Mouse (Mus musculus): ENCODE data around the gene 2310034G01Rik. TPM values are rescaled to one million over a fixed set of nuclear protein-coding genes. Genes with fewer than 3 reads are reported as not detected.
A peak's percentile ranks its signal among the peaks of the same experiment; 100 is the strongest.

2310034G01Rik gene
- polyA plus RNA-seq, 1 experiment from 2014 or later: 3.6 TPM

DNA sequence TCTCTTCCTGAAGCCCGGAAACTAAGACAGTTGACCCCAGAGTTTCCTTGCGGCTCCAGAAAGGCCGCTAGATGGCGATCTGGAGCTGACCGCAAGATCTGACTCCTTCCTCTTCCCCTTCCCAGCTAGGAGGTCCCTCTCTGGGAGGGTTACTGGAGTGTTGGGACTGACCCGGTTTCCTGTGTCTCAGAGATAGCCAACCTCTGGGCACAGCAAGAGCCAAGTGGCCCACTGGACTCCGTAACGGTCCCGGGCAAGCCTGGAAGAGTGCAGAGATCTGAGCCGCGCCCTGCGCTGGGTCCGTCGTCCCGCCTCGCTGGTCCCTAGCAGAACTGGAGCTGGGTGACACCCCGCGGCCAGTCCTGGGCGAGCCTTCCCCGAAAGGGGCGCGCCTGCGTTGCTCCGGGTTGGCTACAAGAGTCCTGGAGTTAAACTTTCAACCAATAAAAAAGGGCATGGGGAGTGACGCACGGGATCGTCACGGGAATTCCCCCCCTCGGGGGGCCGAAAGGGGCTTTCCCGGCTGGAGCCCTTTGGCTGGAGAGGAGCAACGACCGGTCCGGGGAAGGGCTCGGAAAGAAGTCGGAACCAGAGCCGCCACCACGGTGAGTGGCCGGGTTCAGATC lies 45.8 kb downstream of the 2310034G01Rik start, which contains the start of gene Nfkb2:
Gene Nfkb2, plus strand, starts transcription at position 105 of the 626 bp plus-strand sequence.
- DNase-seq (ENCODE audit: low spot score): peak; percentile 95
- peaks cover 13% of the 10 kb centered on the region for H3K27me3 ChIP-seq (replicated peaks; ENCODE audit: control insufficient read depth, insufficient read depth, low read length)
- WGBS: under 1% methylated on average over 39 of the region's 39 CpGs
- no peaks in the 10 kb centered on the region for H3K9me3 ChIP-seq (ENCODE audit: control insufficient read depth, low read length)
- peaks cover 4% of the 10 kb centered on the region; the same call in 1 of the 2 replicates for H3K36me3 ChIP-seq (ENCODE audit: control insufficient read depth, insufficient read depth, low read length)
- peak within 1 kb of the TSS; percentile 72 for H3K4me3 ChIP-seq (ENCODE audit: low read depth, low read length)
- peak; percentile 92 for ATAC-seq (ENCODE audit: low read depth)
- H3K9ac ChIP-seq (ENCODE audit: low read depth, low read length): peak within 1 kb of the TSS; percentile 72
- peaks cover 7% of the 10 kb centered on the region for H3K4me1 ChIP-seq (ENCODE audit: control insufficient read depth, insufficient read depth, low read length)
- peak within 1 kb of the TSS; percentile 74 for H3K27ac ChIP-seq (replicated peaks; ENCODE audit: low read depth, low read length)
- peak within 1 kb of the TSS; percentile 96 for H3K4me2 ChIP-seq (ENCODE audit: low read depth, low read length)

DNA sequence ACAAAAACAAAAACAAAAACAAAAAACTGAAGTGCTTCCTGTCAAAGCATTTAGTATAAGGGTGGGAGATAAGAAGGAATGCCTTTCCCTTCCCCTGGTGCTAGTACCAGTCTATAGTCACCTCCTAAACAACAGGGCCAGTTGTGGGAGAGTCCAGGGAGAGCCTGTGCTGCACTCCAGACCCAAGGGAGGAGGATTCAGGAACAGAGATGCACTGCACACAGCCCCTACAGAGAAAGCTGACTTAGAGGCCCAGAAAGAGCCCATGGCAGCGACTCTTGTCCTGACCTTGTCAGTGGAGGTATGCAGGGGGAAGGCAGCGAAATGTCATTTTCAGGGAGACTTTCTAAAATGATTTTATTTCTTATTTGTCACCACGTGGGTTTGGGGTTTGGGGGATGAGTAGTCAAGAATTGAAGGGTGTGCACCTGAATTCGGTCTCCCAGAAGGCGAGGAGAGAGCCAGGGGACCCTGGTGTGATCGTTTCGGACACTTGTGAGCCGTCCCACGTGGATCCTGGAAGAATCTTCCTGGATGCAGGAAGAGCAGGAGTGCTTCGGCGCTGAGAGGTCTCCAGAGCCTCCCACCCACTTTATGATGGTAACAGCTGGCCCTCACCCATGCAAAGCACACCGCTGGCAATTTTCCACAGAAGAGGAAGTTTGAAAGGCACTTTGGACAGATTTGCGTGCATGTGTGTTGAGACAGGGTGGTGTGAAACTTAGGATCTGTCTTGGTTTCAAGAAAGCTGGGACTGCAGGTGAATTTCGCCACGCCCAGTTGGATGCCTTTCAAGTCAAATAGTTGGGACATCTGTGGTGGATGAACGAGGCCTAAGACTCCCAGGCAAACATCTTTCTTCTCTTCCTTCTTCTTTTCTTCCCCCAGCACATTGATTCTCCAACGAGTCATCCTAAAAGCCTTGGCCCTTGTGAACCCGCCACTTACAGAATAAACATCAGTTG lies 46.6 kb downstream of the 2310034G01Rik start:
- Histone ChIP-seq H3K27me3 (replicated peaks; ENCODE audit: control insufficient read depth, insufficient read depth, low read length) (peaks cover 9% of the 10 kb centered on the region), H3K27ac (replicated peaks; ENCODE audit: low read depth, low read length) (no peak overlapping the region), H3K4me1 (ENCODE audit: control insufficient read depth, insufficient read depth, low read length) (peaks cover 5% of the 10 kb centered on the region), H3K4me3 (ENCODE audit: low read depth, low read length) (peak overlapping the region; percentile 72), H3K9me3 (ENCODE audit: control insufficient read depth, low read length) (no peaks in the 10 kb centered on the region), H3K4me2 (ENCODE audit: low read depth, low read length) (peak overlapping the region; percentile 96), H3K36me3 (ENCODE audit: control insufficient read depth, insufficient read depth, low read length) (0 out of 2 replicates have a peak, but pooled peaks cover 2% of the 10 kb centered on the region), H3K9ac (ENCODE audit: low read depth, low read length) (peak overlapping the region; percentile 72)
- 54% methylated on average over 18 of the region's 18 CpGs for WGBS
- ATAC-seq (ENCODE audit: low read depth) (no peak), DNase-seq (ENCODE audit: low spot score) (no peak)

DNA sequence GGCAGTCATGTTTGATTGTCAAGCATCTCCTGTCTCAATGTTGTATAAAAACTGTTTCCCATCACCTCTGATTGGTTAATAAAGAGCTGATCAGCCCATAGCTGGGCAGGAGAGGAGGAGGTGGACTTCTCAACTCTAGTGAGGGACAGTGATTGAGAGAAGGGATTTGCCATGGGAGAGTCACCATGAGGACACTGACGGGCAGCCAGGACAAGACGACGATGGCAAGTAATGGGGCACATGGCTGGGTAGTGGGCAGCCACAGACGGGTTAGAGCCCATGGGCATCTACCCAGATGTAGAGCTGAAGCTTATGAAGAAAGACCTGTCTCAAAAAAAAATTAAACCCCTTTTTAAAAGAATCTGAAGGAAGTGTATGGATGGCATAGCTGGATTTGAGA lies 47.6 kb downstream of the 2310034G01Rik start:
- WGBS: 90% methylated on average over 4 of the region's 4 CpGs
- Histone ChIP-seq H3K9ac (ENCODE audit: low read depth, low read length) (no peak overlapping the region), H3K27me3 (replicated peaks; ENCODE audit: control insufficient read depth, insufficient read depth, low read length) (peaks cover under 1% of the 10 kb centered on the region; the same call in 1 of the 2 replicates), H3K9me3 (ENCODE audit: control insufficient read depth, low read length) (no peaks in the 10 kb centered on the region), H3K4me2 (ENCODE audit: low read depth, low read length) (no peak overlapping the region), H3K36me3 (ENCODE audit: control insufficient read depth, insufficient read depth, low read length) (no peaks in the 10 kb centered on the region), H3K4me1 (ENCODE audit: control insufficient read depth, insufficient read depth, low read length) (peaks cover 5% of the 10 kb centered on the region), H3K4me3 (ENCODE audit: low read depth, low read length) (no peak overlapping the region), H3K27ac (replicated peaks; ENCODE audit: low read depth, low read length) (no peak overlapping the region)
- no peak for DNase-seq (ENCODE audit: low spot score)
- ATAC-seq (ENCODE audit: low read depth): no peak

DNA sequence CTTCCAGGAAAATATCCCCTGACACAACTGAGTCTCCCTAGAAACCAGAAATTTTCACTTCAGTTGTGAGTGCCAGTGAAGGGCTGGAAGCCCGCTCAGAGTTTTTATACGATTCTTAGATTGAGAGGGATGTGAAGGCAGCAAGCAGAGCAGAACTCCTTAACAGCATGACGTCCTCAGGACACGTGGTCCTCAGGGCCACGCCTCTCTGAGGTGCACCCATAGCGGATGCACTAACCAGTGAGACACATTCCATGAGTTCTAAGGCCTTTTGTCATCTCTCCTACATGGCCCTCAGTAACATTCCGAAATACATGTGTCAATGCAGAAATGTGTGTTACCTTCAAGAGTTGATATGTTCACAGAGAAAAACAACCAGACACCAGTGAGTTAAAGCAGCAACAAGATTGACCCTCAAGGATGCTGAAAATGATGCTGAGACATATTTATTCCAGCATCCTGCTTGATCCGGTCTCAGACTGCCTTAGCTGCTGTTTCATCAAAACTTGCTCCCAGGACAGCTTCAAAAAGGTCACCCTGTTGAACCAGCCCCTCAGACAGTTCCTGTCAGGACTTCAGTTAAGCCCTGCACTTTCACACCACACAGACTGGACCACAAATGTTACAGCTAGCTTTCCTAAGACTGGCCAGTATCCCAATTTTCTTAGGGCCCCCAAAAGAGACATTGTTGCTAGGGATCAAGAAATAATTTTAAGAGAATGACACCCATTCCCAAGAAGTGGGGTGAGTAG lies 49.6 kb downstream of the 2310034G01Rik start:
- Histone ChIP-seq H3K36me3 (ENCODE audit: control insufficient read depth, insufficient read depth, low read length) (no peaks in the 10 kb centered on the region), H3K4me2 (ENCODE audit: low read depth, low read length) (no peak overlapping the region), H3K9ac (ENCODE audit: low read depth, low read length) (no peak overlapping the region), H3K27me3 (replicated peaks; ENCODE audit: control insufficient read depth, insufficient read depth, low read length) (no peaks in the 10 kb centered on the region), H3K9me3 (ENCODE audit: control insufficient read depth, low read length) (no peaks in the 10 kb centered on the region), H3K4me1 (ENCODE audit: control insufficient read depth, insufficient read depth, low read length) (no peaks in the 10 kb centered on the region), H3K27ac (replicated peaks; ENCODE audit: low read depth, low read length) (no peak overlapping the region), H3K4me3 (ENCODE audit: low read depth, low read length) (no peak overlapping the region)
- DNase-seq (ENCODE audit: low spot score): no peak
- no peak for ATAC-seq (ENCODE audit: low read depth)
- 39% methylated on average over 8 of the region's 8 CpGs for WGBS

MicroRNAs within 50 kb of the gene (microRNA counts, 519-probe panel; counts per million panel counts)
- 2,338 counts per million, percentile 41 among the panel's probes with 10 or more counts for microRNA mmu-miR-146b

Small RNAs within 50 kb of the gene (microRNA-seq; reads per million reads assigned to microRNA genes)
- gene Mir146b (ENCODE audit: borderline number of aligned reads): not detected

Other genes starting within 250 kb of the 2310034G01Rik start
- gene Elovl3, start 218.4 kb downstream of the 2310034G01Rik start, polyA plus RNA-seq (2014; fragmentation: Nextera tagmentation; extraction: Ambion mirVana): 1.1 and 1.4 TPM in 2 replicates
- 10.5 and 13.1 TPM in 2 replicates for gene Pitx3, start 202.0 kb downstream of the 2310034G01Rik start, polyA plus RNA-seq (2014; fragmentation: Nextera tagmentation; extraction: Ambion mirVana)
- 57.3 and 60.4 TPM in 2 replicates for gene Gbf1, start 197.8 kb downstream of the 2310034G01Rik start, polyA plus RNA-seq (2014; fragmentation: Nextera tagmentation; extraction: Ambion mirVana)
- 10.7 and 11.6 TPM in 2 replicates for gene Nfkb2, start 46.0 kb downstream of the 2310034G01Rik start, polyA plus RNA-seq (2014; fragmentation: Nextera tagmentation; extraction: Ambion mirVana)
- gene Psd, start 23.1 kb downstream of the 2310034G01Rik start, polyA plus RNA-seq (2014; fragmentation: Nextera tagmentation; extraction: Ambion mirVana): 5.8 and 8.6 TPM in 2 replicates
- gene Fbxl15, start 22.1 kb downstream of the 2310034G01Rik start, polyA plus RNA-seq (2014; fragmentation: Nextera tagmentation; extraction: Ambion mirVana): 13.8 and 14.7 TPM in 2 replicates
- 174 and 184 TPM in 2 replicates for gene Cuedc2, start 11.6 kb downstream of the 2310034G01Rik start, polyA plus RNA-seq (2014; fragmentation: Nextera tagmentation; extraction: Ambion mirVana)
- 3.7 and 4.6 TPM in 2 replicates for gene Mfsd13a, start 9.2 kb downstream of the 2310034G01Rik start, polyA plus RNA-seq (2014; fragmentation: Nextera tagmentation; extraction: Ambion mirVana)
- gene Actr1a, start 45.4 kb upstream of the 2310034G01Rik start, polyA plus RNA-seq (2014; fragmentation: Nextera tagmentation; extraction: Ambion mirVana): 137 and 156 TPM in 2 replicates
- 34.3 and 39.8 TPM in 2 replicates for gene Sufu, start 46.6 kb upstream of the 2310034G01Rik start, polyA plus RNA-seq (2014; fragmentation: Nextera tagmentation; extraction: Ambion mirVana)
- 21.5 and 27.1 TPM in 2 replicates for gene Trim8, start 151.4 kb upstream of the 2310034G01Rik start, polyA plus RNA-seq (2014; fragmentation: Nextera tagmentation; extraction: Ambion mirVana)
- 83.7 and 94.0 TPM in 2 replicates for gene Arl3, start 222.9 kb upstream of the 2310034G01Rik start, polyA plus RNA-seq (2014; fragmentation: Nextera tagmentation; extraction: Ambion mirVana)
- gene Sfxn2, start 223.1 kb upstream of the 2310034G01Rik start, polyA plus RNA-seq (2014; fragmentation: Nextera tagmentation; extraction: Ambion mirVana): 16.7 and 19.7 TPM in 2 replicates
- gene Wbp1l, start 248.8 kb upstream of the 2310034G01Rik start, polyA plus RNA-seq (2014; fragmentation: Nextera tagmentation; extraction: Ambion mirVana): 37.7 and 42.6 TPM in 2 replicates